8 mouse cellular contexts compared by ENCODE assay signal in the genomic region with DNA sequence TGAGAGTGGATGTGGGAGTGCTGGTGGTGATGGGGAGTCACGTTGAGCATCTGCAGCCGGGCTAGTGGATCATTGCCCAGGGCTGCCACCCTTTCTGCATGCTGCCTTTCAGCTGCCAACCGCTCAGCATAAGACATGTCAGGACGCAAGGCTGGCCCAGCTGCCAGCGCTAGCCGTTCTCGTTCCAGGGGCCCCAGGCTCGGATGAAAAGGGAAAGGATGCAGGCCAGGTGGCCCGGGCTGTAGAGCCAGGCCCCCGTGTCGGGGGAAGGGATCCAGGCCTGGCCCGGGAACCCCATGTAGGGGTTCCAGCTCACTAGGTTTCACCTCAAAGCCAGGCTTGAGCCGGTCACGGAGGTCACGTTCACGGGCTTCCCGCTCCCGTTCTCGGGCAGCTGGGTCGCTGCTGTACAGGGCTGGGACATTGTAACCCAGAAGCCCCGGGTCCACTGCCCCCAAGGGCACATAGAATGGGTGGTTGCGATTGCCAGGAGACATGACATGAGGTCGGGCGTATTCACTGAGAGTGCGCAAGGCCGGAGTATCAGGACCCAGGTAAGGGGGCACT. TPM values are rescaled to one million over a fixed set of nuclear protein-coding genes. Genes with fewer than 3 reads are reported as not detected.
DNase-seq lines count a peak whose midpoint lies in the region; ATAC-seq and TF ChIP-seq lines count a peak whose summit lies in the region.

No protein-coding gene starts in this region.

- H3K27ac ChIP-seq in heart, embryonic 12.5 days (ENCODE audit: poor library complexity, severe bottlenecking) = peak overlapping the region; percentile 58
- peak overlapping the region; percentile 86 for H3K27ac ChIP-seq in embryonic facial prominence, embryonic 13.5 days
- no peak overlapping the region; the same call in none of the 2 replicates for H3K27ac ChIP-seq in limb, embryonic 11.5 days (replicated peaks; ENCODE audit: low read depth, low read length)
- H3K27ac ChIP-seq in olfactory bulb, adult 2 months (ENCODE audit: insufficient read depth, low read depth, low read length) = peak overlapping the region; percentile 13; the same call in 1 of the 2 replicates

- no peak for DNase-seq in heart, adult 11 months
- no peak for DNase-seq in limb, embryonic 11.5 days (ENCODE audit: low spot score)
- no peak for DNase-seq in left cerebral cortex, adult 11 months (ENCODE audit: low spot score)
- no peak for DNase-seq in urinary bladder, postnatal 14 days (ENCODE audit: low spot score)

- TF ChIP-seq POLR2A in olfactory bulb, adult 2 months (IDR thresholded peaks at IDR 0.05; ENCODE audit: insufficient read depth, low read depth, low read length) = no peak

- H3K4me2 ChIP-seq in heart, embryonic 12.5 days = peak overlapping the region; percentile 84
- peak overlapping the region; percentile 92 for H3K4me2 ChIP-seq in embryonic facial prominence, embryonic 13.5 days
- H3K4me2 ChIP-seq in limb, embryonic 11.5 days (ENCODE audit: low read depth, severe bottlenecking) = peak overlapping the region; percentile 97

- WGBS in heart, embryonic 12.5 days = 72% methylated on average over 26 of the region's 26 CpGs
- WGBS in embryonic facial prominence, embryonic 13.5 days = 70% methylated on average over 26 of the region's 26 CpGs
- 73% methylated on average over 26 of the region's 26 CpGs for WGBS in limb, embryonic 11.5 days
- 65% methylated on average over 26 of the region's 26 CpGs for WGBS in olfactory bulb, adult 2 months

- peaks cover 27% of the 10 kb centered on the region for H3K4me1 ChIP-seq in heart, embryonic 12.5 days (replicated peaks)
- peaks cover 80% of the 10 kb centered on the region for H3K4me1 ChIP-seq in E14TG2a.4 (replicated peaks; ENCODE audit: low read depth, low read length)
- peaks cover 40% of the 10 kb centered on the region for H3K4me1 ChIP-seq in embryonic facial prominence, embryonic 13.5 days
- peaks cover 25% of the 10 kb centered on the region for H3K4me1 ChIP-seq in limb, embryonic 11.5 days (ENCODE audit: control insufficient read depth, insufficient read depth, low read length)
- H3K4me1 ChIP-seq in olfactory bulb, adult 2 months (ENCODE audit: control insufficient read depth, insufficient read depth, low read length) = peaks cover 46% of the 10 kb centered on the region

- no peak for ATAC-seq in heart, embryonic 12.5 days (ENCODE audit: insufficient number of reproducible peaks, low FRiP score)
- no peak for ATAC-seq in embryonic facial prominence, embryonic 13.5 days (ENCODE audit: insufficient number of reproducible peaks, insufficient read depth, low FRiP score, low TSS enrichment, low read depth)
- ATAC-seq in limb, embryonic 11.5 days (ENCODE audit: insufficient number of reproducible peaks, low FRiP score, low TSS enrichment, low read depth) = peak; percentile 0; the same call in 1 of the 2 replicates

- no peaks in the 10 kb centered on the region for H3K9me3 ChIP-seq in heart, embryonic 12.5 days (replicated peaks)
- H3K9me3 ChIP-seq in E14TG2a.4 (ENCODE audit: low read length) = no peaks in the 10 kb centered on the region
- H3K9me3 ChIP-seq in embryonic facial prominence, embryonic 13.5 days = no peaks in the 10 kb centered on the region
- H3K9me3 ChIP-seq in limb, embryonic 11.5 days (ENCODE audit: control insufficient read depth, low read length) = no peaks in the 10 kb centered on the region

- H3K4me3 ChIP-seq in heart, embryonic 12.5 days = peak overlapping the region; percentile 53
- H3K4me3 ChIP-seq in E14TG2a.4 (replicated peaks; ENCODE audit: low read length) = peak overlapping the region; percentile 82
- H3K4me3 ChIP-seq in embryonic facial prominence, embryonic 13.5 days = peak overlapping the region; percentile 51
- H3K4me3 ChIP-seq in limb, embryonic 11.5 days (ENCODE audit: low read depth, low read length) = peak overlapping the region; percentile 54
- H3K4me3 ChIP-seq in olfactory bulb, adult 2 months (ENCODE audit: insufficient read depth, low read depth, low read length) = peak overlapping the region; percentile 60

- no peaks in the 10 kb centered on the region for H3K27me3 ChIP-seq in heart, embryonic 12.5 days (replicated peaks)
- peaks cover 7% of the 10 kb centered on the region for H3K27me3 ChIP-seq in E14TG2a.4 (ENCODE audit: insufficient read depth, low read length)
- no peaks in the 10 kb centered on the region for H3K27me3 ChIP-seq in embryonic facial prominence, embryonic 13.5 days
- H3K27me3 ChIP-seq in limb, embryonic 11.5 days (ENCODE audit: control insufficient read depth, insufficient read depth, low read length) = no peaks in the 10 kb centered on the region

- peak overlapping the region; percentile 61 for H3K9ac ChIP-seq in heart, embryonic 12.5 days
- H3K9ac ChIP-seq in embryonic facial prominence, embryonic 13.5 days = peak overlapping the region; percentile 83
- peak overlapping the region; percentile 50 for H3K9ac ChIP-seq in limb, embryonic 11.5 days (ENCODE audit: low read length)

- peaks cover 59% of the 10 kb centered on the region for H3K36me3 ChIP-seq in heart, embryonic 12.5 days
- peaks cover 45% of the 10 kb centered on the region for H3K36me3 ChIP-seq in E14TG2a.4 (ENCODE audit: insufficient read depth, low read length)
- peaks cover 63% of the 10 kb centered on the region for H3K36me3 ChIP-seq in embryonic facial prominence, embryonic 13.5 days
- peaks cover 32% of the 10 kb centered on the region for H3K36me3 ChIP-seq in limb, embryonic 11.5 days (ENCODE audit: control insufficient read depth, insufficient read depth, low read length)

- TF ChIP-seq CTCF in E14TG2a.4 (conservative IDR thresholded peaks at IDR 0.05; ENCODE audit: low read length) = no peak
- no peak for TF ChIP-seq CTCF in olfactory bulb, adult 2 months (IDR thresholded peaks at IDR 0.05; ENCODE audit: insufficient read depth, low read depth, low read length)

RNA-seq across cellular contexts. Expression of a gene that starts 3.7 kb away (rescaled TPM):
- polyA plus RNA-seq in heart, embryonic 12.5 days (2016; fragmentation: Nextera tagmentation; extraction: Ambion mirVana) = 352 and 365 TPM in 2 replicates
- polyA plus RNA-seq in embryonic facial prominence, embryonic 13.5 days (2015; fragmentation: Nextera tagmentation; extraction: Ambion mirVana) = 487 and 605 TPM in 2 replicates
- polyA plus RNA-seq in limb, embryonic 11.5 days (2014; fragmentation: Nextera tagmentation; extraction: Ambion mirVana) = 491 and 549 TPM in 2 replicates
- polyA plus RNA-seq in olfactory bulb, adult 2 months (2012; ENCODE audit: insufficient read depth, insufficient read length, low replicate concordance, missing spikeins) = 1,072 TPM in 1 of 2 replicates, not detected in the other

RNA-seq across cellular contexts. Expression of a gene that starts 6.3 kb away (rescaled TPM):
- polyA plus RNA-seq in heart, embryonic 12.5 days (2016; fragmentation: Nextera tagmentation; extraction: Ambion mirVana) = 4.4 and 4.9 TPM in 2 replicates
- 9.2 and 13.9 TPM in 2 replicates for polyA plus RNA-seq in embryonic facial prominence, embryonic 13.5 days (2015; fragmentation: Nextera tagmentation; extraction: Ambion mirVana)
- 7.8 and 8.7 TPM in 2 replicates for polyA plus RNA-seq in limb, embryonic 11.5 days (2014; fragmentation: Nextera tagmentation; extraction: Ambion mirVana)
- polyA plus RNA-seq in olfactory bulb, adult 2 months (2012; ENCODE audit: insufficient read depth, insufficient read length, low replicate concordance, missing spikeins) = not detected in 2 replicates

RNA-seq across cellular contexts. Expression of a gene that starts 11.0 kb away (rescaled TPM):
- polyA plus RNA-seq in heart, embryonic 12.5 days (2016; fragmentation: Nextera tagmentation; extraction: Ambion mirVana) = not detected in 2 replicates
- 0.33 TPM in 1 of 2 replicates, not detected in the other for polyA plus RNA-seq in embryonic facial prominence, embryonic 13.5 days (2015; fragmentation: Nextera tagmentation; extraction: Ambion mirVana)
- 0.13 TPM in 1 of 2 replicates, not detected in the other for polyA plus RNA-seq in limb, embryonic 11.5 days (2014; fragmentation: Nextera tagmentation; extraction: Ambion mirVana)
- not detected in 2 replicates for polyA plus RNA-seq in olfactory bulb, adult 2 months (2012; ENCODE audit: insufficient read depth, insufficient read length, low replicate concordance, missing spikeins)

RNA-seq across cellular contexts. Expression of a gene that starts 11.5 kb away (rescaled TPM):
- polyA plus RNA-seq in heart, embryonic 12.5 days (2016; fragmentation: Nextera tagmentation; extraction: Ambion mirVana) = 9.5 and 10.2 TPM in 2 replicates
- 22.1 and 22.2 TPM in 2 replicates for polyA plus RNA-seq in embryonic facial prominence, embryonic 13.5 days (2015; fragmentation: Nextera tagmentation; extraction: Ambion mirVana)
- polyA plus RNA-seq in limb, embryonic 11.5 days (2014; fragmentation: Nextera tagmentation; extraction: Ambion mirVana) = 13.1 and 14.0 TPM in 2 replicates
- polyA plus RNA-seq in olfactory bulb, adult 2 months (2012; ENCODE audit: insufficient read depth, insufficient read length, low replicate concordance, missing spikeins) = not detected in 2 replicates

RNA-seq across cellular contexts. Expression of a gene that starts 24.6 kb away (rescaled TPM):
- 6.0 and 6.4 TPM in 2 replicates for polyA plus RNA-seq in heart, embryonic 12.5 days (2016; fragmentation: Nextera tagmentation; extraction: Ambion mirVana)
- polyA plus RNA-seq in embryonic facial prominence, embryonic 13.5 days (2015; fragmentation: Nextera tagmentation; extraction: Ambion mirVana) = 10.7 and 10.9 TPM in 2 replicates
- 1.8 and 3.0 TPM in 2 replicates for polyA plus RNA-seq in limb, embryonic 11.5 days (2014; fragmentation: Nextera tagmentation; extraction: Ambion mirVana)
- 916 and 939 TPM in 2 replicates for polyA plus RNA-seq in olfactory bulb, adult 2 months (2012; ENCODE audit: insufficient read depth, insufficient read length, low replicate concordance, missing spikeins)

Comparison
In these comparisons a context has a peak if more than half of its experiments do, and no peak if none do; other contexts are left out.
1. RNA of a gene that starts 6.3 kb away (polyA plus RNA-seq): not detected in olfactory bulb, adult 2 months; 9.2 to 13.9 TPM in embryonic facial prominence, embryonic 13.5 days, 7.8 to 8.7 TPM in limb, embryonic 11.5 days and 4.4 to 4.9 TPM in heart, embryonic 12.5 days; every median in the first group is over 10 times any median in the second.
2. Peak in every context shown above with its lines, with median percentiles within 50 percentile points of each other: H3K4me2 ChIP-seq, H3K4me3 ChIP-seq and H3K9ac ChIP-seq.